Mouse (Mus musculus) hindbrain, embryonic 15.5 days (tissue): ENCODE results near the gene Gcnt1. TPM values are rescaled to one million over a fixed set of nuclear protein-coding genes. Genes with fewer than 3 reads are reported as not detected.

Experiments used
- ATAC-seq: fragments of 200-750 bp; cut with Nextera tagmentation; 2 replicates; pipeline ENCODE4 v1.8.0; 2017; ENCODE audit warnings: low read depth, moderate number of reproducible peaks, moderate TSS enrichment; ENCODE audit not compliant: low FRiP score
- H3K27ac ChIP-seq: fragments of 300-500 bp; sonication (generic); replicated peaks from 2 replicates; pipeline ENCODE4 v1.5.1; 2015; ENCODE audit warnings: mild to moderate bottlenecking, inconsistent platforms
- H3K27me3 ChIP-seq: fragments of 300-500 bp; sonication (generic); 2 replicates; pipeline ENCODE4 v1.6.1; 2015; ENCODE audit warnings: control low read depth, inconsistent platforms
- H3K36me3 ChIP-seq: fragments of 300-500 bp; sonication (generic); 2 replicates; pipeline ENCODE4 v1.6.1; 2015; ENCODE audit warnings: control low read depth, inconsistent platforms
- H3K4me1 ChIP-seq: fragments of 300-500 bp; sonication (generic); replicated peaks from 2 replicates; pipeline ENCODE4 v1.6.1; 2015; ENCODE audit warnings: control low read depth, inconsistent platforms
- H3K4me2 ChIP-seq: fragments of 300-500 bp; sonication (generic); 2 replicates; pipeline ENCODE4 v1.6.1; 2015; ENCODE audit warnings: moderate library complexity, mild to moderate bottlenecking, inconsistent platforms
- H3K4me3 ChIP-seq: fragments of 300-500 bp; sonication (generic); 2 replicates; pipeline ENCODE4 v1.5.1; 2015; ENCODE audit warnings: mild to moderate bottlenecking, inconsistent platforms
- H3K9ac ChIP-seq: fragments of 300-500 bp; sonication (generic); 2 replicates; pipeline ENCODE4 v1.6.1; 2015; ENCODE audit warnings: inconsistent platforms
- H3K9me3 ChIP-seq: fragments of 300-500 bp; sonication (generic); 2 replicates; pipeline ENCODE4 v1.6.1; 2016; ENCODE audit warnings: control low read depth, inconsistent platforms
- WGBS: fragments of 180-500 bp; shearing (Covaris S2); methylation state at CpG from one replicate; pipeline ENCODE4 v1.1.7; 2015; 5-methylcytosine and 5-hydroxymethylcytosine counted together
- polyA plus RNA-seq: library from polyadenylated mRNA; unstranded; fragments of >200 nt; fragmentation: Nextera tagmentation; extraction: Ambion mirVana; gene quantifications from 2 replicates; pipeline ENCODE4 v1.2.1, GENCODE M21; 2015

Gene Gcnt1
- polyA plus RNA-seq, 1 experiment from 2014 or later = 0.71 TPM

- Histone ChIP-seq H3K9me3 (no peaks in the 10 kb centered on the region), H3K36me3 (no peaks in the 10 kb centered on the region)
- 44% methylated on average over 3 of the region's 3 CpGs for WGBS
Observed at GRCm38 (mm10) chr19:17364741-17365140, 7.9 kb downstream of the Gcnt1 start.

GRCm38 (mm10) chr19:17361181-17361580, 11.5 kb downstream of the Gcnt1 start:
- no peak overlapping the region for H3K27ac ChIP-seq
- no peak for ATAC-seq
- H3K9ac ChIP-seq = no peak overlapping the region
- H3K36me3 ChIP-seq = no peaks in the 10 kb centered on the region
- peaks cover 4% of the 10 kb centered on the region for H3K4me1 ChIP-seq
- H3K4me2 ChIP-seq = no peak overlapping the region
- 78% methylated on average over 2 of the region's 2 CpGs for WGBS
- peaks cover 6% of the 10 kb centered on the region for H3K27me3 ChIP-seq
- no peak overlapping the region for H3K4me3 ChIP-seq
- no peaks in the 10 kb centered on the region for H3K9me3 ChIP-seq

More at GRCm38 (mm10) chr19:17364741-17365140, 7.9 kb downstream of the Gcnt1 start:
- ATAC-seq = no peak
- no peak overlapping the region for H3K9ac ChIP-seq
- no peaks in the 10 kb centered on the region for H3K4me1 ChIP-seq
- no peak overlapping the region for H3K4me2 ChIP-seq
- H3K27ac ChIP-seq = no peak overlapping the region
- no peak overlapping the region for H3K4me3 ChIP-seq
- H3K27me3 ChIP-seq = no peaks in the 10 kb centered on the region

- Histone ChIP-seq H3K9me3 (no peaks in the 10 kb centered on the region), H3K36me3 (no peaks in the 10 kb centered on the region), H3K9ac (no peak overlapping the region), H3K27ac (no peak overlapping the region), H3K4me2 (no peak overlapping the region), H3K4me1 (peaks cover 8% of the 10 kb centered on the region), H3K4me3 (no peak overlapping the region), H3K27me3 (peaks cover 16% of the 10 kb centered on the region)
- ATAC-seq = no peak
- WGBS = 81% methylated on average over 14 of the region's 14 CpGs
Observed at GRCm38 (mm10) chr19:17359315-17359890, 13.2 kb downstream of the Gcnt1 start.

- no peak overlapping the region for H3K27ac ChIP-seq
- ATAC-seq = no peak
- WGBS = 39% methylated on average over 3 of the region's 3 CpGs
Observed at GRCm38 (mm10) chr19:17357391-17357790, 15.3 kb downstream of the Gcnt1 start.

DNA sequence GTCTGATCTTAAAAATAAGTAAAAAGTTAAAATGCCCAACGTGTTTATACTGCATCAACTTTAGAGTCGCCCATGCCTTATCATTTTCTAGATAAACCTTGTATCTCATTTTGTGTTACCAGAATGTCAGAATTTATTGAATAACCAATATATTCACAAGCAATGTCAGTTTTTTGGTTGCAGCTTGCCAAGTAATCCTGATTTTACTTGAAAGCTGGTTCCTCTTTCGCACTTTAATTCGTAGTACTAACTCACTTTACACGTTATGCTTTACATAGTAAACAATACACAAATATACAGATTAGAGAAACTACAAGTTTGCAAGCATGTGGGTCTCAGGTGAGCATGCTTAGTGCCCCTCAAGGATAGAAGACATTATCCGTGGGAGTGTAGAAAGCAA, 15.7 kb downstream of the Gcnt1 start:
- Histone ChIP-seq H3K36me3 (no peaks in the 10 kb centered on the region), H3K9ac (no peak overlapping the region), H3K4me3 (no peak overlapping the region; the same call in 1 of the 2 replicates), H3K27me3 (peaks cover 16% of the 10 kb centered on the region), H3K27ac (no peak overlapping the region), H3K4me1 (peaks cover 8% of the 10 kb centered on the region), H3K9me3 (no peaks in the 10 kb centered on the region), H3K4me2 (no peak overlapping the region)
- 70% methylated on average over 6 of the region's 6 CpGs for WGBS
- no peak for ATAC-seq

More at GRCm38 (mm10) chr19:17357391-17357790, 15.3 kb downstream of the Gcnt1 start:
- Histone ChIP-seq H3K27me3 (peaks cover 16% of the 10 kb centered on the region), H3K9me3 (no peaks in the 10 kb centered on the region), H3K36me3 (no peaks in the 10 kb centered on the region), H3K4me3 (no peak overlapping the region), H3K4me1 (peaks cover 8% of the 10 kb centered on the region), H3K4me2 (no peak overlapping the region), H3K9ac (no peak overlapping the region)

DNA sequence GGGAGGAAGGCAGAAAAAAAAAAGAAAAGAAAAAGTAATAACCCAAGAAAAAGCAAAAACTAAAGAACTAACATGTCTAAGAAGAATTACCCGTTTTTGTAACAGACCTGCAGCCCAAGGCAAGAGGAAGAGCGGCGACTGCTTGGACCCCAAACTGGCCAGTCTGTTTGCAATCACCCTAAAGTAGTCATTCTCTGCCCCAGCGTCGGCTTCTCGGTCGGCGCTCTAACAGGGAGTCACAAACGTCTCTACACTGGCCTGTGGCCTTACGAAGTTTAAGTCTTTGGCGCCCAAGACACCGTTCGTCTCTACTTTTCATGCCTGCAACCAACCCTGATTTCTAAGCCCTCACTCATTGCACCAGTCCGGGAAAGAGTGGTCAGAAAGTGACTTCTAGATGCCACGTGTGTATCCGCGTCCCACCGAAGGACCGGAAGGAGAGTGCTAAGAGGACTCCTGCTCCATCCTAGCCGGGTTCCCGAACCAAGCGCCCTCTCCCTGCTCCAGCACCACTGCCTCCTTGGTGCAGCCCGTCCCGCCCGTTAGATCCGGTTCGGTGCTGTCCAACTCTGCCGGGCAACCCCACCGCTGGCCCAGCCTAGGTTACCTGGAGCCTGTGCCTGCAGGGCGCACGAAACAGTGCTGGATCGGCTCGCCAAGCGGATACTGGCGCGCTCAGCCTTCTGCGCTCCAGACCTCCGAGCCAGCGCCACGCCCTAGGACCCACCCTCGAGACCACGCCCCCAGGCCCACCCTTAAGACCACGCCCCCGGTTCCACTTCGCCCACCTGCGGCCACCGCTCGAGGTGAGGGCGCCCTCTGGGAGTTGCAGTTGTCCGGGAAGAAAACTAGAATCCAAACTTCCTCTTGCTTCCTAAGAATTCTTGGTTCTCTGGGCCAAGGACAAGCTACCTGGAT, 16.4 kb downstream of the Gcnt1 start:
- Histone ChIP-seq H3K27ac (no peak overlapping the region), H3K4me3 (peak overlapping the region; percentile 36), H3K36me3 (no peaks in the 10 kb centered on the region), H3K9me3 (no peaks in the 10 kb centered on the region), H3K27me3 (peaks cover 16% of the 10 kb centered on the region), H3K9ac (no peak overlapping the region), H3K4me2 (peak overlapping the region; percentile 59), H3K4me1 (peaks cover 8% of the 10 kb centered on the region)
- WGBS = 2% methylated on average over 50 of the region's 50 CpGs
- ATAC-seq = peak; percentile 63; the same call in 1 of the 2 replicates

GRCm38 (mm10) chr19:17355361-17355760, 17.3 kb downstream of the Gcnt1 start:
- 43% methylated on average over 4 of the region's 4 CpGs for WGBS

GRCm38 (mm10) chr19:17354797-17355196, 17.8 kb downstream of the Gcnt1 start:
- WGBS = 71% methylated on average over 4 of the region's 4 CpGs
- peaks cover 16% of the 10 kb centered on the region for H3K27me3 ChIP-seq
- H3K4me3 ChIP-seq = no peak overlapping the region
- H3K4me2 ChIP-seq = no peak overlapping the region
- H3K27ac ChIP-seq = no peak overlapping the region
- H3K9ac ChIP-seq = no peak overlapping the region
- H3K4me1 ChIP-seq = peaks cover 8% of the 10 kb centered on the region
- H3K36me3 ChIP-seq = no peaks in the 10 kb centered on the region
- H3K9me3 ChIP-seq = no peaks in the 10 kb centered on the region
- no peak for ATAC-seq

More at GRCm38 (mm10) chr19:17355361-17355760, 17.3 kb downstream of the Gcnt1 start:
- H3K27me3 ChIP-seq = peaks cover 16% of the 10 kb centered on the region
- no peak overlapping the region for H3K27ac ChIP-seq
- no peaks in the 10 kb centered on the region for H3K36me3 ChIP-seq
- H3K4me3 ChIP-seq = no peak overlapping the region
- H3K9ac ChIP-seq = no peak overlapping the region
- no peak overlapping the region for H3K4me2 ChIP-seq
- peaks cover 8% of the 10 kb centered on the region for H3K4me1 ChIP-seq
- ATAC-seq = no peak
- no peaks in the 10 kb centered on the region for H3K9me3 ChIP-seq

DNA sequence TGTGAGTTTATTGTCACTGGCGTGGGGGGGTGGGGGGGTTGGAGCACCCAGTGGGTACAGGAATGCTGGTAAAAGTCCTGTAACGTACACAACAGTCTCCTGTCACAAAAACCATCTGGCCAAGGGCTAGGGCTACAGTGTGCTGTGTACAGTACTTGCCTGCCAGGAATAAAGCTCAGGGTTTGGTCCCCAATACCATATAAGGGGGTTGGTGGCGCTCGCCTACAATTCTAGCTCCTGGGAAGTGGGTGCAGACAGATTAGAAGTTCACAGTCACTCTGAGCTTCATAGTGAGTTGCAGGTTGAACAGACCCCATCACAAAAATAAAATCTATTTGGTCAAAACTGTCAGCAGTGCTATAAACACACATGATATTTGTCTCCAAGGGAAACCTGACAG, 18.3 kb downstream of the Gcnt1 start:
- 80% methylated on average over 4 of the region's 4 CpGs for WGBS
- no peak overlapping the region for H3K4me2 ChIP-seq

GRCm38 (mm10) chr19:17353727-17354126, 18.9 kb downstream of the Gcnt1 start:
- H3K9me3 ChIP-seq = no peaks in the 10 kb centered on the region
- H3K4me1 ChIP-seq = peaks cover 8% of the 10 kb centered on the region
- peaks cover 16% of the 10 kb centered on the region for H3K27me3 ChIP-seq
- WGBS = 80% methylated on average over 8 of the region's 8 CpGs
- H3K27ac ChIP-seq = no peak overlapping the region
- H3K9ac ChIP-seq = no peak overlapping the region
- H3K4me2 ChIP-seq = no peak overlapping the region
- H3K36me3 ChIP-seq = no peaks in the 10 kb centered on the region
- no peak overlapping the region for H3K4me3 ChIP-seq
- ATAC-seq = no peak

More for the DNA sequence above, 18.3 kb downstream of the Gcnt1 start:
- Histone ChIP-seq H3K9ac (no peak overlapping the region), H3K27me3 (peaks cover 16% of the 10 kb centered on the region), H3K4me3 (no peak overlapping the region), H3K36me3 (no peaks in the 10 kb centered on the region), H3K9me3 (no peaks in the 10 kb centered on the region), H3K27ac (no peak overlapping the region), H3K4me1 (peaks cover 8% of the 10 kb centered on the region)
- ATAC-seq = no peak

DNA sequence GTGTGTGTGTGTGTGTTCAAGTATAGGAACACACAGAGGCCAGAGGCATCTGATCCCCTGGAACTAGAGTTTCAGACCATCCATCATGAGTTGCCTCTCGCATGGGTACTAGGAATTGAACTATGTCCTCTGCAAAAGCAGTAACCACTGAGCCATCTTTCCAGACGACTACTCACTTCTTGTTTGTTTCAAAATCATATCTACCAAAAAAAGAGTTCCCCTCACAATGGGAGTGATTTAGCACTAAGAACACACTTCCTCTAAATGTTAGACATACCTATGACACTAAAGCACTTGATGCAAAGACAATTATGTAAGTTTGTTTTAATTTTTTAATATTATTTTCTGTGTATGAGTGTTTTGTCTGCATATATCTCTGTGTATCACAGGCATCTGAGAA, 24.8 kb downstream of the Gcnt1 start:
- Histone ChIP-seq H3K27me3 (no peaks in the 10 kb centered on the region), H3K9ac (no peak overlapping the region), H3K4me1 (no peaks in the 10 kb centered on the region), H3K36me3 (no peaks in the 10 kb centered on the region), H3K4me2 (no peak overlapping the region), H3K4me3 (no peak overlapping the region), H3K9me3 (no peaks in the 10 kb centered on the region), H3K27ac (no peak overlapping the region)
- 86% methylated on average over 2 of the region's 2 CpGs for WGBS
- no peak for ATAC-seq

- H3K36me3 ChIP-seq = no peaks in the 10 kb centered on the region
- no peaks in the 10 kb centered on the region for H3K9me3 ChIP-seq
- H3K27me3 ChIP-seq = no peaks in the 10 kb centered on the region
- no peak overlapping the region for H3K4me3 ChIP-seq
- H3K9ac ChIP-seq = no peak overlapping the region
- ATAC-seq = no peak
- no peak overlapping the region for H3K4me2 ChIP-seq
- H3K27ac ChIP-seq = no peak overlapping the region
- no peaks in the 10 kb centered on the region for H3K4me1 ChIP-seq
- WGBS = 100% methylated on average over 3 of the region's 3 CpGs
Observed at GRCm38 (mm10) chr19:17346716-17347474, 25.7 kb downstream of the Gcnt1 start.
